Mouse (Mus musculus) kidney, embryonic 16.5 days (tissue): ENCODE data around the gene Creld2. TPM values are rescaled to one million over a fixed set of nuclear protein-coding genes. Genes with fewer than 3 reads are reported as not detected.
A peak's percentile ranks its signal among the peaks of the same experiment; 100 is the strongest.
"Not testable (repeated sequence)": the region's sequence is repeated elsewhere in the genome, so short reads cannot be mapped to it uniquely, and the experiment has no call there.

Source experiments
- ATAC-seq: fragments of 200-750 bp; cut with Nextera tagmentation; 2 replicates; pipeline ENCODE4 v1.8.0; 2017; ENCODE audit warnings: moderate TSS enrichment; ENCODE audit not compliant: low FRiP score, low TSS enrichment
- H3K27ac ChIP-seq: fragments of 300-500 bp; sonication (generic); 2 replicates; pipeline ENCODE4 v1.5.1; 2014; ENCODE audit warnings: low read length
- H3K27me3 ChIP-seq: fragments of 300-500 bp; sonication (generic); 2 replicates; pipeline ENCODE4 v1.6.1; 2014; ENCODE audit warnings: low read length, control low read depth, mixed read lengths; ENCODE audit not compliant: insufficient read depth
- H3K36me3 ChIP-seq: fragments of 300-500 bp; sonication (generic); 2 replicates; pipeline ENCODE4 v1.6.1; 2014; ENCODE audit warnings: low read length, control low read depth, mixed read lengths; ENCODE audit not compliant: insufficient read depth
- H3K4me1 ChIP-seq: fragments of 300-500 bp; sonication (generic); 2 replicates; pipeline ENCODE4 v1.6.1; 2014; ENCODE audit warnings: low read length, control low read depth, mixed read lengths; ENCODE audit not compliant: insufficient read depth
- H3K4me2 ChIP-seq: fragments of 300-500 bp; sonication (generic); replicated peaks from 2 replicates; pipeline ENCODE4 v1.6.1; 2014; ENCODE audit warnings: low read depth, low read length
- H3K4me3 ChIP-seq: fragments of 300-500 bp; sonication (generic); 2 replicates; pipeline ENCODE4 v1.5.1; 2014; ENCODE audit warnings: mild to moderate bottlenecking, low read length
- H3K9ac ChIP-seq: fragments of 300-500 bp; sonication (generic); replicated peaks from 2 replicates; pipeline ENCODE4 v1.6.1; 2014; ENCODE audit warnings: low read length
- H3K9me3 ChIP-seq: fragments of 300-500 bp; sonication (generic); 2 replicates; pipeline ENCODE4 v1.6.1; 2016; ENCODE audit warnings: low read length, control low read depth
- WGBS: fragments of 180-500 bp; shearing (Covaris S2); extraction: QIAGEN DNeasy Blood & Tissue Kit; methylation state at CpG from one replicate; pipeline ENCODE4 v1.1.7; 2014; 5-methylcytosine and 5-hydroxymethylcytosine counted together
- polyA plus RNA-seq: library from polyadenylated mRNA; unstranded; fragments of >200 nt; fragmentation: Nextera tagmentation; extraction: Ambion mirVana; gene quantifications from 2 replicates; pipeline ENCODE4 v1.2.1, GENCODE M21; 2015

Gene Creld2
- polyA plus RNA-seq, 1 experiment from 2014 or later: 133 TPM

DNA sequence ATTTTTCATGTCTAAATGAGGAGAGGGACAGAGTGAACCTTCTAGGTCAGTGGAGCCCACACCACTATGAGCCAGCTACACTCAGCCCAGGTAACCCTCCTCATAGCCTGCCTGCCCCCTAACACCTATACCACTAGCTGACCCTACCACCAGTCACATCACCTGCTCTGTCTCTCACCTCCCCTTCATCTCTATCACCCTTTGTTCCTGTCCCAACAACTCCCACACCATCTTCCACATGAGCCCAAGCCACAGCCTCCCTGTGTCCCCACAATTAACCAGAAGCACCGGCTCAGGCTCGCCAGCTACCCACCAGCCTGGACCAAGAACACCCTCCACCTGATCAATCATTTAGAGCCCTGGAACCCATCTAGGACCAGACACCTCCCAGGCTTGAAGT is 9.1 kb upstream of the Creld2 start:
- no peak overlapping the region for H3K4me3 ChIP-seq
- peaks cover 42% of the 10 kb centered on the region for H3K36me3 ChIP-seq
- no peak overlapping the region for H3K27ac ChIP-seq
- ATAC-seq: no peak
- no peaks in the 10 kb centered on the region for H3K4me1 ChIP-seq
- no peak overlapping the region for H3K9ac ChIP-seq
- WGBS: 90% methylated on average over 2 of the region's 2 CpGs
- no peaks in the 10 kb centered on the region for H3K27me3 ChIP-seq
- H3K4me2 ChIP-seq: no peak overlapping the region
- no peaks in the 10 kb centered on the region for H3K9me3 ChIP-seq

DNA sequence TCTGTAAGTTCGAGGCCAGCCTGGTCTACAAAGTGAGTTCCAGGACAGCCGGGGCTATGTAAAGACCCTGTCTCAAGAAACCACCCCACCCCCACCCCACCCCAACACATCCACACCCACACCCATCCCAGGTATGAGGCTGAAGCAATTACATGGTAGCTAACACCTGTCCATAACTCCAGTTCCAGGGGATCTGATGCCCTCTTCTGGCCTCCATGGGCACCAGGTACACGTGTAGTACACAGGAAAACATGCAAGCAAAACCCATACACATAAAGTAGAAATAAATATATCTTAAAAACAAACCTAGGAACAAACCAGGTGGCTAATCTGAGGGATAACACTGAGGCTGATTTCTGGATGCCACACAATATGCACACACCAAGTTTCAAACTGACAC is 6.2 kb upstream of the Creld2 start:
- no peak overlapping the region for H3K27ac ChIP-seq
- no peaks in the 10 kb centered on the region for H3K27me3 ChIP-seq
- no peak for ATAC-seq
- 83% methylated on average over 3 of the region's 3 CpGs for whole genome bisulfite sequencing
- H3K9me3 ChIP-seq: no peaks in the 10 kb centered on the region
- H3K4me1 ChIP-seq: peaks cover 1% of the 10 kb centered on the region
- no peak overlapping the region for H3K4me3 ChIP-seq
- no peak overlapping the region for H3K9ac ChIP-seq
- peaks cover 33% of the 10 kb centered on the region for H3K36me3 ChIP-seq
- H3K4me2 ChIP-seq: no peak overlapping the region

DNA sequence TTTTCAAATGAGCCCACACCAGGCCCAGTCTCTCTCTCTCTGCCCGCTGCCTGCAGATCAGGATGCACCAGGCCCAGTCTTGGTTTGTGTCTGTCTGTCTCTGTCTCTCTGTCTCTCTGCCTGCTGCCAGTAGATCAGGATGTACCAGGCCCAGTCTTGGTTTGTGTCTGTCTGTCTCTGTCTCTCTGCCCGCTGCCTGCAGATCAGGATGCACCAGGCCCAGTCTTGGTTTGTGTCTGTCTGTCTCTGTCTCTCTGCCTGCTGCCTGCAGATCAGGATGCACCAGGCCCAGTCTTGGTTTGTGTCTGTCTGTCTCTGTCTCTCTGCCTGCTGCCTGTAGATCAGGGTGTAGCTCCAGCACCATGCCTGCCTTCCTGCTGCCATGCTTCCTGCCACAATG is 5.6 kb upstream of the Creld2 start:
- H3K27me3 ChIP-seq, H3K4me3 ChIP-seq: not testable (repeated sequence)
- WGBS: 97% methylated on average over 2 of the region's 2 CpGs

DNA sequence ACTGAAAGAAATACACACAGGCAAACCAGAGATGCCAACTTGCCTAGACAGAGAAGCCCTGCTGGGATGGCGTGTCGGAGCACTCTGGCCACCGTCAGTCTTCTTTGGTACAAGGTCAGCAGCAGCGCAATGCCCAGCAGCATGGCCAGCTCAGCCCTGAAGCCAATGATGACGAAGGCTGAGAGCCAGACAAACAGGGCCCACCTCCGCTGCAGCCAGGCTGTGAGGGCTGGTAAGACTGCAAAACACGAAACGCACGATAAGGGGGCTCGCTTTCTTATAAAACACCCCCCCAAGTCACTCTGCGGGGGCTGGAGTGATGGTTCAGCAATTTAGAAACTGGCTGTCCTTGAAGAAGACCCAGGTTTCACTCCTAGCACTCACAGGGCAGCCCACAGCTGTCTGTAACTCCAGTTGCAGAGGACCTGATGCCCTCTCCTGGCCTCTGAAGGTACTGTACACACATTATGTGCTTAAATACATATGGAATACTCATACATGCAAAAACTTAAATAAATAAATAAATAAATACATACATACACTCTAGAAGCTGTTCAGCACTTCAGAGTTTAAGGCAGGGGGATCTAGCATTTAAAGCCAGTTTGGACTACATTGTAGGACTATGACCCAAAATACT is 4.9 kb upstream of the Creld2 start:
- 98% methylated on average over 11 of the region's 11 CpGs for WGBS
- no peak overlapping the region for H3K4me3 ChIP-seq
- no peaks in the 10 kb centered on the region for H3K9me3 ChIP-seq
- ATAC-seq: no peak
- H3K4me2 ChIP-seq: no peak overlapping the region
- peaks cover 29% of the 10 kb centered on the region for H3K36me3 ChIP-seq
- peaks cover 5% of the 10 kb centered on the region for H3K4me1 ChIP-seq
- H3K27ac ChIP-seq: no peak overlapping the region
- H3K9ac ChIP-seq: no peak overlapping the region
- H3K27me3 ChIP-seq: no peaks in the 10 kb centered on the region

More for the DNA sequence above, 5.6 kb upstream of the Creld2 start:
- H3K9ac ChIP-seq, H3K4me1 ChIP-seq, H3K9me3 ChIP-seq, ATAC-seq, H3K27ac ChIP-seq, H3K4me2 ChIP-seq: not testable (repeated sequence)
- H3K36me3 ChIP-seq: peaks cover 33% of the 10 kb centered on the region

DNA sequence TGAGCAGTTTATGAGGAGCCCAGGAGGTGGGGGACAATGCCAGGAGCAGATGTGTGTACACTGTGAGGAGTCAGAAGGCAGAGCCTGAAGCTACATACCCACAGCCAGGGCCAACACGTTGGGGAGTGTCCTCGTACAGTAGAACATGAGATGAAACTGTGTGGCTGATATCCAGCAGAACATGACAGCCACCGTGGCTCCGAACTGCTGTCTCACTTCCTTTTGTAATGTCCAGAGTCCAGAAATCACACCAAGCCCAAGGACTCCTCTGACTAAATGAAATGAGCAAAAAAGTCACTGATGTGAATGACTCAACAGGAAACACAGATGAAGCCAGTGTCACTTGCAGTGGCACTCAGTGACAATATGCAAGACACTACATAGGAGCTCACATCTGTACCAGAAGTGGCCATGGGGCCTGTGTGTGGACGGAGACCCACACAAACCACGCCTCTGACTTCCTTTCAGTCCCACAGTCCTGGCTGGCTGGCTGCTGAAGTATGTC is 4.2 kb upstream of the Creld2 start:
- Histone ChIP-seq H3K4me3 (no peak overlapping the region), H3K27me3 (no peaks in the 10 kb centered on the region), H3K27ac (no peak overlapping the region), H3K9me3 (no peaks in the 10 kb centered on the region), H3K9ac (no peak overlapping the region), H3K4me2 (no peak overlapping the region), H3K4me1 (peaks cover 7% of the 10 kb centered on the region), H3K36me3 (peaks cover 28% of the 10 kb centered on the region)
- 93% methylated on average over 6 of the region's 6 CpGs for WGBS
- ATAC-seq: no peak

DNA sequence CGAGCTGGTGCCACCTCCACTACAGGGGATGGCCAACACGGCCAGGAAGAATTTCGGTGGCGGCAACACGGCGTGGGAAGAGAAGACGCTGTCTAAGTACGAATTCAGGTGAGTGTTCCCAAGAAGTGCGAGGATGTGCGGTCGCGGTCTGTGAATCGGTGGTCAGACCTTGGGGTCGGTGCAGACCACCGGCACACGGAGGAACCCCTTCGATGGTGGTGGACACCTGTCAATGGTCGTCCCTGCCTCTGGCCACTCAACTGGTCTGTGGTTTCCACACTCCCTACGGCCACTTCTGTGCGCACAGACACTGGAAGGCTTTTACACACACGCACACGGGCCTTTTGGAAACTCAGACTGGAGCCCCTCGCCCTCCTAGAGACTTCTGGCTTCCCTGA is 459 bp downstream of the Creld2 start:
- under 1% methylated on average over 23 of the region's 23 CpGs for WGBS
- peaks cover 15% of the 10 kb centered on the region for H3K4me1 ChIP-seq
- peak overlapping the region; percentile 91 for H3K4me3 ChIP-seq
- ATAC-seq: no peak
- H3K4me2 ChIP-seq: peak overlapping the region; percentile 93
- peak overlapping the region; percentile 85 for H3K9ac ChIP-seq
- peaks cover 36% of the 10 kb centered on the region for H3K36me3 ChIP-seq
- 0 out of 2 replicates have a peak overlapping the region, but pooled peaks have one; percentile 48 for H3K27ac ChIP-seq
- no peaks in the 10 kb centered on the region for H3K9me3 ChIP-seq
- H3K27me3 ChIP-seq: no peaks in the 10 kb centered on the region

DNA sequence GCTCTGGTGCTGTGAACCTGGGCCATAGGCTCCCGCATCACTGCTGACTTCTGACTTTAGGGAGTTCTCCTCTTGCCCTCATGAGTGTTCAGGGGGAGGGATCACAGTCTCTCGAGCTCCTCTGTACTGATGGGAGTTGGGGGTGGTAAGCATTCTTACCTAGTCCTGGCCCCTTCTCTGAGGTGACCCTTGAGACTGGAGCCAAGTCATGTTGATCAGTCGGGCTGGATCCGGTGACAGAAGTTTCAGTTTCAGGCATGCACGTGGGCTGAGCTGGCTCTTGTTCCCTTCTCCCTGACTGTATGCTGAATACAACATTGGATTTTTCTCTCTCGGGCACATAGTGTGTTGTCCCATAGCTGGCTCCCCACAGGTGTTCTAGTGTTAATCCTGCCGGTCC is 2.0 kb downstream of the Creld2 start:
- H3K4me1 ChIP-seq: peaks cover 15% of the 10 kb centered on the region
- H3K9ac ChIP-seq: no peak overlapping the region
- no peak overlapping the region for H3K4me2 ChIP-seq
- ATAC-seq: no peak
- WGBS: 70% methylated on average over 7 of the region's 7 CpGs
- no peaks in the 10 kb centered on the region for H3K27me3 ChIP-seq
- no peak overlapping the region for H3K4me3 ChIP-seq
- no peaks in the 10 kb centered on the region for H3K9me3 ChIP-seq
- peaks cover 40% of the 10 kb centered on the region for H3K36me3 ChIP-seq
- no peak overlapping the region for H3K27ac ChIP-seq

DNA sequence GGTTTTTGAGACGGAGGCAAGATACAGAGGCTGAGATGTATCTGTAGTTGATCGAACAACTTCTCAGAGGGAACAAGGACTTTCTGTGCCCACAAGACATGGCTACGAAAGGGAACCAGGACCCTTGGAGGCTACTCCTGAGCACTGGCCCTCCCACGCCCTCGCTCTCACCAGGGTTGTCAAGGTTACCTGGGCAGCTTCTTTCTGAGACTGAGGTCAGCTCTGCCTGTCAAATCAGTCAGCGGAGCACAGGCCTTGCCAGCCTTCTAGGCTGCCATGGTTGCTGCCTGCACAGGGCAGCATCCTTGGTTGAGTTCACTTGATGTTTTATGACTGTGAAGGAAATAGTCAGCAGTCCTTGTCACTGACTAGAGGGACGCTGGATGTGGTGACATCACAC is 3.1 kb downstream of the Creld2 start:
- Histone ChIP-seq H3K9ac (no peak overlapping the region), H3K36me3 (peaks cover 40% of the 10 kb centered on the region), H3K4me1 (peaks cover 15% of the 10 kb centered on the region), H3K4me3 (no peak overlapping the region), H3K4me2 (no peak overlapping the region), H3K27ac (no peak overlapping the region), H3K9me3 (no peaks in the 10 kb centered on the region), H3K27me3 (no peaks in the 10 kb centered on the region)
- no peak for ATAC-seq
- 83% methylated on average over 7 of the region's 7 CpGs for WGBS

DNA sequence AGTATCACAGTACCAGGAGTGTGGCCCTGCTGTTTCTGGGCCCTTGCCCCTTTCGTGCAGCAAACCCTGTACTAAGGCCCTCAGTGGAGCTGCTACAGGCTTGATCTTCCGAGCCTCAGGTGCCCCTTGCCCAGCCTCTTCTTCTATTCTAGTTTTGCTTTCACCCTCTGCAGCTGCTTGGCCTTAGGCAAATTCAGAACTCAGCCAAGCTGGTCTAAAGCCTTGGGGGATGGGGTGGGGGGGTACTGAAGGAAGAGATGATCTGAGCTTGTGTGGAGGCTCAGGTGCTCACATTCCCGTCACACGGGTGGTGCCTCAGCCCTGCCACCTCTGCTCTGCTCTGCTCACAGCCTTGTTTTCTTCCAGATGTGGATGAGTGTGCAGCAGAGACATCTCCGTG is 3.9 kb downstream of the Creld2 start:
- Histone ChIP-seq H3K27ac (no peak overlapping the region), H3K9me3 (no peaks in the 10 kb centered on the region), H3K4me1 (peaks cover 13% of the 10 kb centered on the region), H3K36me3 (peaks cover 40% of the 10 kb centered on the region), H3K9ac (no peak overlapping the region), H3K27me3 (no peaks in the 10 kb centered on the region), H3K4me3 (no peak overlapping the region), H3K4me2 (no peak overlapping the region)
- ATAC-seq: no peak
- 90% methylated on average over 5 of the region's 5 CpGs for WGBS

DNA sequence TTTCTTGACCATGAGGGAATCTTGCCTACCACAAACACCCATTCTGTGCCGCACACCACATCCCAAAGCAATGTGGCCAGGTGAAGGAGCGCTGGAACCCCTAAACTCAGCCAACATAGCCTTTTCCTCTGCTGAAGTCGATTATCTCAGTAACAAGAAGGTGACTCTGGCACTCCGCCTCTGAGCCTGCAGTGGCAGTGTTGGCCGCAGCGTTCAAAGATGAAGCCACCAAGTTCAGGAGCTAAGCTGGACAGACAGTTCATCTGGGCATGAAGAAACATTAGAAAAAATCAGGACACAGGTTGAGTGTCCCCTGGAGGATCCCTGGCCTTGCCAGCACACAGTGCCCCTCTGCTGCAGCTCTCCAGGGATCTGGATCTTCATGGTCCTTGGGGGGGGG is 8.0 kb downstream of the Creld2 start:
- WGBS: 89% methylated on average over 6 of the region's 6 CpGs
- no peak for ATAC-seq
- H3K4me3 ChIP-seq: no peak overlapping the region
- peaks cover 16% of the 10 kb centered on the region for H3K4me1 ChIP-seq
- no peaks in the 10 kb centered on the region for H3K27me3 ChIP-seq
- H3K4me2 ChIP-seq: no peak overlapping the region
- H3K27ac ChIP-seq: no peak overlapping the region
- peaks cover 35% of the 10 kb centered on the region for H3K36me3 ChIP-seq
- H3K9me3 ChIP-seq: no peaks in the 10 kb centered on the region
- no peak overlapping the region for H3K9ac ChIP-seq
